Mouse (Mus musculus) intestine, embryonic 14.5 days (tissue): Measurements from ENCODE around the gene Fads6. TPM values are rescaled to one million over a fixed set of nuclear protein-coding genes. Genes with fewer than 3 reads are reported as not detected.

ENCODE experiments used
- ATAC-seq: fragments of 200-750 bp; cut with Nextera tagmentation; replicated peaks from 2 replicates; pipeline ENCODE4 v1.8.0; 2017; ENCODE audit warnings: low read depth, moderate number of reproducible peaks, moderate TSS enrichment, moderate library complexity; ENCODE audit not compliant: low FRiP score, low TSS enrichment
- DNase-seq: peaks from one replicate; pipeline ENCODE4 v3.0.0-alpha.2; 2018; ENCODE audit warnings: low spot score
- H3K27ac ChIP-seq: fragments of 300-500 bp; sonication (generic); 2 replicates; pipeline ENCODE4 v1.5.1; 2014; ENCODE audit warnings: low read depth, mild to moderate bottlenecking, control low read depth
- H3K27me3 ChIP-seq: fragments of 300-500 bp; sonication (generic); replicated peaks from 2 replicates; pipeline ENCODE4 v1.6.1; 2014; ENCODE audit warnings: low read length, control low read depth; ENCODE audit not compliant: control insufficient read depth, insufficient read depth
- H3K36me3 ChIP-seq: fragments of 300-500 bp; sonication (generic); 2 replicates; pipeline ENCODE4 v1.6.1; 2014; ENCODE audit warnings: low read length, control low read depth; ENCODE audit not compliant: control insufficient read depth, insufficient read depth
- H3K4me1 ChIP-seq: fragments of 300-500 bp; sonication (generic); replicated peaks from 2 replicates; pipeline ENCODE4 v1.6.1; 2014; ENCODE audit warnings: low read length, control low read depth, mixed read lengths; ENCODE audit not compliant: control insufficient read depth, insufficient read depth
- H3K4me2 ChIP-seq: fragments of 300-500 bp; sonication (generic); 2 replicates; pipeline ENCODE4 v1.6.1; 2014; ENCODE audit warnings: low read length
- H3K4me3 ChIP-seq: fragments of 300-500 bp; sonication (generic); 2 replicates; pipeline ENCODE4 v1.5.1; 2014; ENCODE audit warnings: low read depth, low read length, control low read depth, mixed read lengths
- H3K9ac ChIP-seq: fragments of 300-500 bp; sonication (generic); 2 replicates; pipeline ENCODE4 v1.6.1; 2014; ENCODE audit warnings: mild to moderate bottlenecking, low read length
- H3K9me3 ChIP-seq: fragments of 300-500 bp; sonication (generic); 2 replicates; pipeline ENCODE4 v1.6.1; 2016; ENCODE audit warnings: low read length, control low read depth; ENCODE audit not compliant: control insufficient read depth
- WGBS: fragments of 180-500 bp; shearing (Covaris S2); extraction: QIAGEN DNeasy Blood & Tissue Kit; methylation state at CpG from one replicate; pipeline ENCODE4 v1.1.7; 2014; 5-methylcytosine and 5-hydroxymethylcytosine counted together
- polyA plus RNA-seq: library from polyadenylated mRNA; unstranded; fragments of >200 nt; fragmentation: Nextera tagmentation; extraction: Ambion mirVana; gene quantifications from 2 replicates; pipeline ENCODE4 v1.2.1, GENCODE M21; 2014

Gene Fads6
- polyA plus RNA-seq, 1 experiment from 2014 or later = 1.6 TPM

DNA sequence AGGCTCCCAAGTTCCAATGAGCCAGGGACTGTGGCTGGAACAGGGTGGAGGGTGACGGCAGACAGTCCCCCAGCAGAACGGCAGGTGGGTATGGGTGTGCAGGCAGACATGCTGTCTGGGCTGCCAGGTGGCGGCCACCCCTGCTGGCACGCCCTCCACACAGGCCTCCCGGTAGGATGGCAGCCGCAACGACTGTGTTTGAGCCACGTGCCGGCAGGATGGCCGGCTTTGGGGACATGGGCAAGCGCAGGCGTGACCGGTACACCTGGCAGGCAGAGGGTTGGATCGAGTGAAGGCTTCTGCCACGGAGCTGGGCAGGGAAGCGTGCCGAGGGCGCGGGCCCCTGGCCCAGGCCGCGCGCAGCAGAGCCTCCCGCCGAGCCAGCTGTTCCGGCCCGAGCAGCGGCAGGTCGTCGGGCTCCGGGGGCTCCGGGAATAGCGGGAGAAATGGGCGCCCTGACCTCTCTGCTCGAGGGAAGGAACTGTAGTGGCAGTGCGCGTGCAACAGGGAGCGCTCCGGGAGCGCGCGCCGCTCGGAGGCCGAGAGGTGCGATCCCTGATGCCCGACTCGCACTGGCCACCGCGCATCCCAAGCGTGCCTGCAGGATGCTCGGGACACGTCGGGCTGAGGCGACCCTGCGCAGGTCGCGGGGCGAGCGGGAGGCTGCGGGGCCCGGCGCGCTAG lies 47.6 kb downstream of the Fads6 start:
- peaks cover 9% of the 10 kb centered on the region for H3K4me1 ChIP-seq
- no peak for ATAC-seq
- 3% methylated on average over 62 of the region's 63 CpGs for WGBS
- peak overlapping the region; percentile 77 for H3K4me2 ChIP-seq
- peak overlapping the region; percentile 41 for H3K4me3 ChIP-seq
- H3K9me3 ChIP-seq = no peaks in the 10 kb centered on the region
- H3K27me3 ChIP-seq = peaks cover 55% of the 10 kb centered on the region
- no peaks in the 10 kb centered on the region for H3K36me3 ChIP-seq
- no peak overlapping the region for H3K27ac ChIP-seq
- no peak for DNase-seq
- 0 out of 2 replicates have a peak overlapping the region, but pooled peaks have one; percentile 10 for H3K9ac ChIP-seq

DNA sequence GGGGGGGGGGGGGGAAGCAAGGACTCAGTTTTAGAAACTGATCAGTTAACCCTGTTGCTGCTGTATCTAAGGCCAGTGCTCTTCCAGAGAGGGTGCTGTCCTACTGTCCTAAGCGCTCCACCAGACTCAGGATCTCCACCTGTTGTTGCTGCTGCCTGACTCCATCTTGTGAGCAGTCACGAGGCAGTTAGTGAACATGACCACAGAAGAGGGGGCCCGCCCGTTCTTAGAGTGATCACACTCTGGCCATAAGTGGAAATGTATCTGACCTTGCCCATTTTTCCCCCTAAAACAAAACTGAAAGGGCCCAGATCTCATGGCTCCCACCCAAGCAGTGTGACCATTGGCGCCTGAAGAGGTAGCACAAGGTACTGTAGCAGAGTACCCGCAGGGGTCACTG lies 49.5 kb downstream of the Fads6 start:
- H3K4me3 ChIP-seq = no peak overlapping the region
- DNase-seq = no peak
- peaks cover 7% of the 10 kb centered on the region; the same call in 1 of the 2 replicates for H3K36me3 ChIP-seq
- no peak overlapping the region for H3K9ac ChIP-seq
- H3K27me3 ChIP-seq = peaks cover 55% of the 10 kb centered on the region
- no peak for ATAC-seq
- no peak overlapping the region for H3K27ac ChIP-seq
- no peak overlapping the region for H3K4me2 ChIP-seq
- H3K9me3 ChIP-seq = no peaks in the 10 kb centered on the region
- 62% methylated on average over 6 of the region's 6 CpGs for WGBS
- peaks cover 9% of the 10 kb centered on the region for H3K4me1 ChIP-seq

DNA sequence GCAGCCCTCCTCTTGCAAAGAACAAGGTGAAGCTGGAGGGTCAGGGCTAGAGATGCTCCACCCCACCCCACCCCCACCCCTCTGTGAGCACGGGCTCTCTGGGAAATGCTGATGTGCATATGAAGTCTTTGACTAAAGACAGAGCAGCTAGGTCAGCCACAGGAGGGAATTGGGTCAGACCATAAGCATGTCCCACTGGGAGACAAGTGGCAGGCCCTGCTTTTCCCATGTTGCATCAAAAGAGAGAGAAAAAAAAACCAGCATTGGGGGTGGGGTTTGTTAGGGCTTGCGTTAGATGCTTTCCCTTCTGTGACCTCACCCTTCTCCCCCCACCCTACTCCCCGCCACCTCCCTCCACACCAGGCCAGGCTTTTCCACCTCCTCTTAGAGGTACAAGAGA lies 50.2 kb downstream of the Fads6 start:
- ATAC-seq = no peak
- H3K4me1 ChIP-seq = peaks cover 9% of the 10 kb centered on the region
- H3K36me3 ChIP-seq = peaks cover 7% of the 10 kb centered on the region; the same call in 1 of the 2 replicates
- H3K9ac ChIP-seq = no peak overlapping the region
- DNase-seq = no peak
- no peak overlapping the region for H3K27ac ChIP-seq
- no peak overlapping the region for H3K4me3 ChIP-seq
- no peak overlapping the region for H3K4me2 ChIP-seq
- no peaks in the 10 kb centered on the region for H3K9me3 ChIP-seq
- H3K27me3 ChIP-seq = peaks cover 55% of the 10 kb centered on the region
- 30% methylated on average over 3 of the region's 3 CpGs for WGBS

DNA sequence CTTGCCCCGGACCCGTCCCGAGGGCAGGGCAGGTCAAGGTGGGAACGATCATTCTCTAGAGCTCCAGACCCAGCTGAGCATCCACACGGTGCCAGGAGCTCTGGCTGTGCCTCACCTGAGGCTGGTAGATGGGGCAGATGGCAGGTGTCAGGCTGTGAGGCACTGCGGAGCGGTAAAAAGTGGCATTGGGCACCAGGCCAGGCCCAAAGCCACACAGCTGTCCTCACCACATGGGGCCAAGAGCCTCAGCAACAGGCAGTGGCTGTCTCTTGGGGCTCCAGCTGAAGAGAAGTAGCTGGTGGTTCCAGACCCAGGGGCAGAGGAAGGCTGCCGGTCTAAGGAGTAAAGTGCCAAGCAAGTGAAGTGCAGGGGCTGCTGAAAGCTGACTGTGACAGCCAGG lies 51.1 kb downstream of the Fads6 start:
- Histone ChIP-seq H3K4me3 (no peak overlapping the region), H3K4me1 (peaks cover 9% of the 10 kb centered on the region), H3K27me3 (peaks cover 49% of the 10 kb centered on the region), H3K9me3 (no peaks in the 10 kb centered on the region), H3K27ac (no peak overlapping the region), H3K9ac (no peak overlapping the region), H3K4me2 (no peak overlapping the region), H3K36me3 (peaks cover 7% of the 10 kb centered on the region; the same call in 1 of the 2 replicates)
- ATAC-seq = no peak
- WGBS = 81% methylated on average over 8 of the region's 8 CpGs
- no peak for DNase-seq

DNA sequence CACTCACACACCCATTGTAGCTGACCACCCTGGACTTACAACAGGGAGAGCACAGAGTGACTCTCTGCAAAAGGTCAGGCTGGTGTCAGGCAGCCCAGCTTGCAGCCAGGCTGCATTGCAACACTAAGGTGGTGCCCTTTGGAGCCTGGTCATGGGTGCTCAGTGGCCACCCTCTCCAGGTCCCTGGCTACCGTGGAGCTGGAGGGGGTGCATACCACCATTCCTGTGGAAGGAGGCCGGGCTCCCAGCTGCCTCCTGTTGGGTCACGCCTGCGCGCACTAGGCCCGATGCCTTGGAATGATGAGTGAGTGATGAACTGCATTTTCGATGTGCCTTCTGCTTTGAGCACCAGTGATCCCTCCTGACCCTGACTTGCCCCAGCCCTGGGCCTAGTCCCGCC lies 52.6 kb downstream of the Fads6 start:
- H3K9me3 ChIP-seq = no peaks in the 10 kb centered on the region
- WGBS = 89% methylated on average over 8 of the region's 8 CpGs
- no peak for DNase-seq
- H3K27me3 ChIP-seq = peaks cover 35% of the 10 kb centered on the region
- no peak for ATAC-seq
- H3K4me2 ChIP-seq = no peak overlapping the region
- no peak overlapping the region for H3K9ac ChIP-seq
- no peak overlapping the region for H3K4me3 ChIP-seq
- H3K27ac ChIP-seq = no peak overlapping the region
- H3K4me1 ChIP-seq = peaks cover 2% of the 10 kb centered on the region
- H3K36me3 ChIP-seq = peaks cover 7% of the 10 kb centered on the region; the same call in 1 of the 2 replicates

DNA sequence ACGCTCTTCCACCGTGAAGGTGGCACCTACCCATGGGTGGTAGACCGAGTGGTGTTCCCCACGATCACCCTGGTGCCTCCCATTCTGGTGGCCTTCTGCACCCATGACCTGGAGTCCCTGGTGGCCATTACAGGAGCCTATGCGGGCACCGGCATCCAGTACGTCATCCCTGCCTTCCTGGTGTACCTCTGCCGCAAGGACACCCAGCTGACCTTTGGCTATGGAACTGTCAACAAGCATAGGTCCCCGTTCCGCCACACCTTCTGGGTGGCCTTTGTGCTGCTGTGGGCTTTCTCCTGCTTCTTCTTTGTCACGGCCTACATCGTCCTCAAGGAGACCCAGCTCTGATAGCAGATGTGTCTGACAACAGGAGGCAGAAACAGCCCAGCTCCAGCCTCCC lies 53.7 kb downstream of the Fads6 start:
- Histone ChIP-seq H3K9me3 (no peaks in the 10 kb centered on the region), H3K36me3 (peaks cover 7% of the 10 kb centered on the region; the same call in 1 of the 2 replicates), H3K27me3 (peaks cover 24% of the 10 kb centered on the region), H3K4me2 (no peak overlapping the region), H3K27ac (no peak overlapping the region), H3K4me1 (no peaks in the 10 kb centered on the region), H3K9ac (no peak overlapping the region), H3K4me3 (no peak overlapping the region)
- ATAC-seq = no peak
- no peak for DNase-seq
- WGBS = 89% methylated on average over 12 of the region's 12 CpGs

DNA sequence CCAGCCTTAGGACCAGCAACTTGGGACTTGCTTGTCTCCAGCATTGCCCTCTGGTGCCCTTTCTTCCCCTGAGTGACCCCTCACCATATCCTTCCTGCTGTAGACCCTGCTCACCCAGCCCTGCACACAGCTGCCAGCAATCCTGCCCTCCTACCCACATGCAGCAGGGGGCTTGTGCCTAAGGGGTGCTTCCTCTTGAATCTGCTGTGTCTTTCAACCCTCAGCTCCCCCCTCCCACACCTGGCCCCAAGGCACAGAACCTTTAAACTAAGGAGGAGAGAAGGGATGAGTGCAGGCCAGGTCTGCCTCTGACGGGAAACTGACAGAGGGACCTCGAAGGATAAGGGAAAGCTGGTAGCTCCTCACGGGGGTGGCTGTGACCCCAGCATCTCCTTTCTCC lies 54.7 kb downstream of the Fads6 start:
- no peak for DNase-seq
- Histone ChIP-seq H3K4me1 (no peaks in the 10 kb centered on the region), H3K4me2 (no peak overlapping the region), H3K9ac (no peak overlapping the region), H3K9me3 (no peaks in the 10 kb centered on the region), H3K4me3 (no peak overlapping the region), H3K27ac (no peak overlapping the region), H3K27me3 (peaks cover 14% of the 10 kb centered on the region), H3K36me3 (peaks cover 7% of the 10 kb centered on the region; the same call in 1 of the 2 replicates)
- WGBS = 71% methylated on average over 3 of the region's 3 CpGs
- ATAC-seq = no peak

DNA sequence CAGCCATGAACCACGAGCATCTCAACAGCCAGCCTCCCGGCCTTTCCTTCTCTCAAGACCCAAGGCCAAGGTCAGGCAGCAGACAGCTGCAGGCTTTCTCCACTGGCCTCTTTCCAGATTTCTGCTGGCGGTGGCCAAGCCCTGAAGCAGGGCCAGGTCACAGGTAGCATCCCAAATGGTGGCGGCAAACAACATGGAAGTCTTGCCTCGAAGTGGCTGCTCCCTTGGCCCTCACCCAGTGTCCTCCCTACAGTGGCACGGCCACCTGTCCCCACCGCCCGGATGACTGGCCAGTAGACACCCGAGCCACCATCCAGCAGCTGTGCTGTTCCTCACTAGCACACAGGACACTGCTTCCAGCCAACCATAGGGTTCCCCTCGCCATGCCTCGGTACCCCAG lies 56.1 kb downstream of the Fads6 start:
- H3K27ac ChIP-seq = no peak overlapping the region
- DNase-seq (no peak), ATAC-seq (no peak)
- peaks cover 4% of the 10 kb centered on the region; the same call in 1 of the 2 replicates for H3K4me1 ChIP-seq
- peaks cover 7% of the 10 kb centered on the region; the same call in 1 of the 2 replicates for H3K36me3 ChIP-seq
- no peaks in the 10 kb centered on the region for H3K9me3 ChIP-seq
- H3K9ac ChIP-seq = no peak overlapping the region
- no peak overlapping the region for H3K4me3 ChIP-seq
- H3K4me2 ChIP-seq = no peak overlapping the region
- 88% methylated on average over 11 of the region's 11 CpGs for WGBS
- H3K27me3 ChIP-seq = 0 out of 2 replicates have a peak, but pooled peaks cover under 1% of the 10 kb centered on the region

DNA sequence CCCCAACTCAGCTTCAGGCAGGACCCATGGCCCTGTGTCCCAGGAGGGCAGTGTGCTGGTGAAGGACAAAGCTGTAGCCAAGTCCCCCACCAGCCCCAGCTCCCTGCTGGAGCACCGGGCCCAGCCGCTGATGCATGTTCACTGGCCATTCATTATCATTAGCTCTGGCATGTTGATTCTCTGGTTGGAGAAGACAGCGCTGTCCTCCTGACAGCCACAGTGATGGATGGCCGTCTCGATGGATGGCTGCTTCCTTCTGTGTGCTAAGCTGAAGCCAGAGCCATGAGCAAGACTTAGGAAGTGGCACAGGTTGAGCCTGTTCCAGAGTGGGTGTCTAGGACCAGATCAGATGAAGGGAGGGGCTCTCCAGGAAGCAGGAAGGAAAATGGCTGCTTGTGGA lies 60.9 kb downstream of the Fads6 start:
- H3K36me3 ChIP-seq = no peaks in the 10 kb centered on the region
- H3K4me2 ChIP-seq = no peak overlapping the region
- DNase-seq (no peak), ATAC-seq (no peak)
- no peaks in the 10 kb centered on the region for H3K27me3 ChIP-seq
- no peak overlapping the region for H3K27ac ChIP-seq
- no peaks in the 10 kb centered on the region for H3K9me3 ChIP-seq
- WGBS = 13% methylated on average over 5 of the region's 5 CpGs
- no peak overlapping the region for H3K9ac ChIP-seq
- H3K4me1 ChIP-seq = peaks cover 16% of the 10 kb centered on the region
- H3K4me3 ChIP-seq = no peak overlapping the region
